Mouse (Mus musculus) liver, embryonic 14.5 days (tissue): ENCODE measurements around the gene Ndufa5.

Experiments used
- CTCF ChIP-seq: IDR thresholded peaks from 2 replicates; pipeline ENCODE4 v1.5.1; 2016; ENCODE audit warnings: antibody characterized with exemption, low read depth, control low read depth
- EP300 ChIP-seq: IDR thresholded peaks from 2 replicates; pipeline ENCODE4 v1.6.1; 2016; ENCODE audit warnings: antibody characterized with exemption, low read depth

DNA sequence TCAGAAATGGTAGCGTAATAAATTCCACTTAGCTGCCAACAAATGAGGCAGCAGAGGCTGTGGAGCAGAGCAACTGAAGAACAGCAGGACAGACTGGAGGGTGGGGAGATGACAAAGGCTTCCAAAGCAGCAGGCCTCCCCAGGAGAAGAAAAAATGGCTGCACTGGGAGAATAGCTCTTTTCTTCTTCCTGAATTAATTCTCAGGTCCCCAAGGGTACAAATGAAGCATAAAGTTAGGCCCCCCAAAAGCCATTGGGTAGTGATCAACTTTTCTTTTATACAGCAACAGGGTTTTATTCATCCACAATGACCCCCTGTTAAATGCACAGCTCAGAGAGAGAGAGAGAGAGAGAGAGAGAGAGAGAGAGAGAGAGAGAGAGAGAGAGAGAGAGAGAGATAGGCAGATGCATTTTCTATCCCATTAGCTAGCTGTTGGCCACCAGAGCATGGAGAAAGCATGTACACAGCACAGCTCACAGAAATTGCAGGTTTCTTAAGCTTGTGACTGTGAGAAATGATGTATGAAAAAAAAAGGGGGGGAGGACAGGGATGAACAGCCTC lies 57.2 kb downstream of the Ndufa5 start:
- TF ChIP-seq CTCF (no peak), EP300 (no peak)
